Mouse (Mus musculus): ENCODE data around the gene Coq10b.

- TF ChIP-seq EP300 (IDR thresholded peaks at IDR 0.05; ENCODE audit: low read depth) (0 out of 2 replicates have a peak, but pooled peaks have one; percentile 8), CTCF (IDR thresholded peaks at IDR 0.05; ENCODE audit: low read depth) (no peak)
These were observed 8.5 kb downstream of the Coq10b start for GRCm38 (mm10) chr1:55061099-55061498.
